Mouse (Mus musculus) kidney, postnatal 10 days (tissue): ENCODE data around the gene Pkd1.

Experiments used
- DNase-seq: peaks from one replicate; pipeline ENCODE4 v3.0.0; 2021; ENCODE audit warnings: mixed read lengths

Gene Pkd1

GRCm38 (mm10) chr17:24533099-24533992 is 16.3 kb upstream of the Pkd1 start:
- peak; percentile 91 for DNase-seq

GRCm38 (mm10) chr17:24534160-24534718 is 15.4 kb upstream of the Pkd1 start, which contains the start of gene Rab26:
Rab26 (minus strand) TSS chr17:24534210.
- DNase-seq, result no peak

- no peak for DNase-seq
Observed at GRCm38 (mm10) chr17:24535300-24535699, 14.3 kb upstream of the Pkd1 start.

GRCm38 (mm10) chr17:24537536-24537935 is 12.1 kb upstream of the Pkd1 start:
- no peak for DNase-seq

- peak; percentile 78 for DNase-seq
Observed at GRCm38 (mm10) chr17:24538950-24539349, 10.7 kb upstream of the Pkd1 start.

- DNase-seq, result peak; percentile 69
Observed at GRCm38 (mm10) chr17:24540375-24540774, 9.3 kb upstream of the Pkd1 start.

GRCm38 (mm10) chr17:24544613-24545012 is 5.0 kb upstream of the Pkd1 start:
- DNase-seq, result no peak

GRCm38 (mm10) chr17:24545247-24545646 is 4.4 kb upstream of the Pkd1 start:
- DNase-seq, result no peak

- no peak for DNase-seq
Observed at GRCm38 (mm10) chr17:24546234-24546633, 3.4 kb upstream of the Pkd1 start.

GRCm38 (mm10) chr17:24548435-24548834 is 1.2 kb upstream of the Pkd1 start:
- no peak for DNase-seq

- DNase-seq, result peak; percentile 81
Observed at GRCm38 (mm10) chr17:24548921-24549617, 565 bp upstream of the Pkd1 start.

- peak; percentile 86 for DNase-seq
Observed at GRCm38 (mm10) chr17:24550416-24551049, 899 bp downstream of the Pkd1 start.

- no peak for DNase-seq
Observed at GRCm38 (mm10) chr17:24551050-24551444, 1.4 kb downstream of the Pkd1 start.

GRCm38 (mm10) chr17:24557091-24557490 is 7.5 kb downstream of the Pkd1 start:
- no peak for DNase-seq

GRCm38 (mm10) chr17:24558600-24559099 is 9.0 kb downstream of the Pkd1 start:
- peak; percentile 60 for DNase-seq

GRCm38 (mm10) chr17:24559146-24559545 is 9.5 kb downstream of the Pkd1 start:
- peak; percentile 49 for DNase-seq

GRCm38 (mm10) chr17:24560301-24561028 is 10.8 kb downstream of the Pkd1 start:
- DNase-seq, result no peak

- DNase-seq, result no peak
Observed at GRCm38 (mm10) chr17:24561592-24561991, 12.0 kb downstream of the Pkd1 start.

GRCm38 (mm10) chr17:24563638-24564037 is 14.0 kb downstream of the Pkd1 start:
- no peak for DNase-seq

GRCm38 (mm10) chr17:24564422-24564821 is 14.8 kb downstream of the Pkd1 start:
- DNase-seq, result no peak

GRCm38 (mm10) chr17:24565092-24565491 is 15.5 kb downstream of the Pkd1 start:
- DNase-seq, result no peak

GRCm38 (mm10) chr17:24565792-24566191 is 16.2 kb downstream of the Pkd1 start:
- DNase-seq, result no peak
